Mouse (Mus musculus) left cerebral cortex, adult 8-10 months (tissue): ENCODE data around the gene Zfp710. TPM values are rescaled to one million over a fixed set of nuclear protein-coding genes. Genes with fewer than 3 reads are reported as not detected.
A peak's percentile ranks its signal among the peaks of the same experiment; 100 is the strongest.

ENCODE experiments used
- DNase-seq, 2 experiments: peaks; one replicate each; pipeline ENCODE4 v3.0.0; 2022; ENCODE audit warnings: low spot score in 2 of 2
- total RNA-seq, 4 experiments: library from RNA; stranded (reverse); gene quantifications; 2 replicates each; pipeline ENCODE4 v1.2.4; 2022

The Zfp710 gene
- total RNA-seq, 4 experiments from 2014 or later = 20.9 to 22.8 (median 21.8) TPM

DNA sequence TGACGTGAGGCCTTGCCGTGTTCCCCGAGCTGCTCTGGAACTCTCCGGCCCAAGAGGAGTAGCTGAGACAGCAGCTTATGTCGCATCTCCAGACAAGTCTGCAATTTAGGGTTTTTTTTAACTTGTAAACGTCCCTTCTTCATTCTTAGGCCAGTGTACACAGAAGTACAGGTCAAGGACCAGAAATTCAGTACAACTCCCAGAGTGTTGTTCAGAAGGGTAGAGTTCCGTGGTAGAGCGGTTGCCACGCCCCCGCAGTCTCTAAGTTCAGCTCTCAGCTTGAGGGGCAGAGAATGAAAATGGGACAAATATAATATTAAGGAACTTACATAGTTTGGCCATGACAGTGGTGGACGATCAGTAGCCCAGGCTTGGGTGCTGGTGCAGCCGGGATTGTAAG, 31.2 kb downstream of the Zfp710 start:
- DNase-seq = no peak

DNA sequence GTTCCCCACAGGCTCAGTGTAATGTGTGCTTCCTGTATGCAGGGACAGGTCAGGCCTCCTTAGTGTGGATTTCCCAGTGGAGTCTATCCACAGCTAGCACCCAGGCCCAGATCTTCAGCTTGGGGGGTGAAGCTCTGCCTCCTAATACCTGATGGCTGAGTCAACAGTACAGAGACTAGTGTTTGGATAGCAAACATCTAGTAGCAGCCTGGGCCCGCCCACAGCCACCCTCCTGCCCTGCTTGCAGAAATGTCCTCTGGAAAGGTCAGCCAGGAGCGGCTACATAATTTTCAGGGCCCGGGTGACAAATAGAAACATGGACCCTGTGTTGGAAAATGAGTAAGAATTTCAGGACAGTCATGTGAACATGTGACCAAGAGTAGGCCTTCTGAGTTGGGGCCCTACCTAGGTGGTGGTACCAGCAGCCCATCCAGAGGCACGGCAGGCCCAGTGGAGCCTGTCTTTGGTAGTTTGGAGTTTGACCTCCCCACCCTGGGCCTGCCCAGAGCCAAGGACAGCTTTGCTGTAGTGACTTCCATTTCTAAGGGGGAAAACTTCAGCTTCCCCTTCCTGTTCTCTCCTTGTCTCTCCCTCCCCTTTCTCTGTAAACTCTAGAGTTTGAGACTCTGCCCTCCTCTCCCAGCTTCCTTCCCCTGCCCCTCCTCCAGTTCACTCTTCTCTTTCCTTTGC, 32.5 kb downstream of the Zfp710 start:
- DNase-seq = no peak

DNA sequence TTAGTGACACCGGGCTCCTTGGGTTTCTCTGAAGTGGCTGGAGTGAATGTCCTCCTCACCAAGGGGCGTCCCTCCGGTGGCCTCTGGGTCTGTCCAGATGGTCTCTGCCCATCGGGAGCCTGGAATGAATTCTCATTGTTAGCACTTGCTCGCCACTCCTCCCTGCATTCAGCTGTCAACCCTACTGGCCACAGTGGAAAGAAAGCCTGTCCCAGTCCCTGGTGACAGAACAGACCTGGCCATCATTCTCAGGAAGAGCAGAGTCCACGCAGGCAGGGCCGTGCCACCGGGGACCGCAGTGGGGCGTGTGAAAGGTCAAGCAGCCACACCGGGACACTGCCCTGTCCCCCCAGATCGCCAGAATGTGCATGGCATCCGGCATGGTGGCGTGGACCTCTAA, 33.2 kb downstream of the Zfp710 start:
- DNase-seq = no peak

DNA sequence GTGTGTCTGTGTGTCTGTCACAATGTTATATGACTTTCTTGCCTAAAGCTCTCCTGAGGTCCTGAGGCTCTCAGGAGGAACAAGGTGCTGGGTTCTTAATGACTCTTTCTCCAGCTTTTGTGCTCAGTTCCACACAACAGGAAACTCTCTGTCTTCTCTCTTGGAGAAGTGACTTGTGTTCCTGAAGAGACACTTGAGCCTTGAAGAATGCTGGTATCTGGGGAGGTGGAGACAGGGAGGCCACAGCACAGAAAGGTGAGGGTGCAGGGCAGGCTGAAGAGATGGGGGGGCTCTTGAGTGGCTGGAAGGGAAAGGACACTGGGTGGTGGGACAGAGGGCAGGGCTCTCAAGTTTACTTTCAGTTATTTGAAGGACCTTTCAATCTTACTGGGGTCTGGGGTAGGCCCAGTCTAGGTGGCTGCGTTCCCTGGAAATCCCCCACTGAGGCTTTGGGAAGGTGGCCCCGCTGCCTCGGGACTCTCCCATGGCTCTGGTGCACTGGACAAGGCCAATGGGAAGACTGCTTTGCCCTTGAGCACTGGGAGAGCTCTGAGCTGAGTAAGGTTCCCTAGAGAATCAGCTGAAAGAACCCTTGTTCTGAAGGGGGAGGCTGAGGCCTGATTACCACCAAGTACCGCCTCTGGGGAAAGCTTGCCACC, 33.9 kb downstream of the Zfp710 start:
- no peak for DNase-seq

DNA sequence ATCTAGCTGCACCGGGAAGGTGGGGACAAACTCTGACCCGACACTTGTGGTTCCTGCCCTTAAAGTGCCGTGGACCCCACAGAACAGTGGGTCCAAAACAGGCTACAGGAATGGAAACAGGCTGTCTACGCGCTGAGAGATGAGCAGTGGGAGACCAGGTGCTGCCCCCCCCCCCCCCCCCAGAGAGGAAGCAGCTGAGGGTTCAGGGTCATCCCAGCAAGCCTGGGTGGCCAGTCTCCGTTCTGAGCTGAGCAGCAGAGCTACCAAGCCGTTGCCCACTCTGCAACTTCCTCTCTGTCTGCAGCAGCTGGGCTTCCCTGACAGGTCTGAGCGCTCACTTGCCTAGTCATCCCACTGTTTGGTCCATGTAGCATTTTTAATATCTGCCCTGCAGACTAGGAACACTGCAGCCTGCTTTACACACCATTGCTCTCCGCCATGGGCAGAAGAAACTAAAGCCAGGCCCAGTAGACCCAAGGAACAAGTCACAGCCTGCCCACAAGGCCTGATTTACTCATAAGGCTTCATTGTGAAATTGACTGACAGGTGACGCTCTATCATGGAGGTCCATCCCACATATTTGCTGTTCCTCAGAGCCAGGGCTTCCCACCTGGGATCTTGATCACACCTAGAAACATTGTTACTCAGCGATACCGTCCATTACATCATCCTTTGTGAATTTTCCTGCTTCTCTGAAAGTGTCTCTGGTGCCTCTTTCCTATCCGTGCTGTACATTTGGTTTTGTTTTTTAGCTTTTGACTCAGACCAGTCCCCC, 34.6 kb downstream of the Zfp710 start:
- DNase-seq = no peak

DNA sequence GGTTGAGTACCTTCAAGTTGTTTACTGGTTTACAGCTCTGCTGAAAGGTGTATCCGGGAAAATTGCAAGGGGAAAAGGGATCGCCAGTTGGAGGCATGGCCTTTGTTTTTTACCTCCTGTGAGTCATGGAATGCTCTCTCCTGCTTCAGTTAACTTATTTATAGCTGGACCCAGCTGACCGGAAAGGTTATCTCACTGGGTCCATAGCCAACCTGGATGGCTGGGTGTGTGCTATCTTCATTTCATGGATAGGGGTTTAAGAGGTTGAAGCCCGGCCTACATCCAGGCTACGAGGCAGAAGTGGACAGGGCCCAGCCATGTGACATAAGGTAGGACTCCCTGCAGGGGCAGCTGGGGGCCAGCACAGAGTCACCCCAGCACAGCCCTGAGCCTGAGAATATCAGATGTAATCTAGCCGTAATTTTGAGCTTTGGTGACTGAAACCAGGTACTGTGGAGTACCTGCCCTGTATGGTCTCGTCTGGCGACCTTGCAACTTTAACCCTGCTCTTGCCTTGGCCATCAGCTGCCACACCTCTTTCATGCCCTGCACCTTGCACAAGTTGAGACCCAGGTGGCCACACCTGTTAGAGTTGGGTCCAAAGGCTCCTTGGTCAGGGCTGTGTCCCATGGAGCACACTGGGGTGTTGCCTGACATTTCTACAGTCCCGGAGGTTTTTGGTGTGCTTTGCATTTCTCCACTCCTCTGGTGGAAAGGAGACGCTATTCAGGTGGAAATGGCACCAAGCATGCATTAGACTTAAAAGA, 35.6 kb downstream of the Zfp710 start:
- no peak for DNase-seq

DNA sequence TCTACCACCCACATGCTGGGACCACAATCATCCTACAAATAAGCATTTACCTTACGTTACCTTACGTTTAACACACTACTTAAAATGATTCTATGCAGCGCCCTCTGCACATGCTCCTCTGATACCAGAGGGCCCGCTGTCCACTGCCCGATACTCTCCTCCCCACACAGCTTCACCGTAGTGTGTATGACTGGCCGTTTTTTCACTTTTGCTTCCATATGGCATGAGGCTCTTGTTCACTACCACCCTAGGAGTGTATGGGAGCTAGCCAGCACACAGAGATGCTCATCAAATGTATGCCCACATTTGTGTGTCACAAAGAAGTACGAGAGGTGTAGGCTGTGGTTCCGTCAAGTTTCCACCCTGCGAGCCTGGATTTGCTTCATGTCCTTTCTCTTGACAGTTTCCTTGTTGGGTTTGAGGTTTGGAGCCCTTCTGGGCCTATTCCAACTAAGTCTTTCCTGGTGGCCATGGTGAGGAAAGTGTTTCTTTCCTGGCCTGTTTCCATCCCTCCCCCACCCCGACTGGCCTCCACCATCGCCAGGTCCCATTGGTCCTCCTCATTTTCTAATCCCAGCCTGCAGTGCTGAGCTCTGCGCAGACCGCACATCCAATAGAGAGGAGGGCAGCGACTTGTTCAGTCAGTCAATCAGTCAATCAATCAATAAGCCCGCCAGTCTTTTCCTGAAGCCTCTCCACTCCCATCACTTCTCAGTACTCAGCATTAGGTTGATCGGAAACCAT, 37.6 kb downstream of the Zfp710 start:
- DNase-seq = no peak

DNA sequence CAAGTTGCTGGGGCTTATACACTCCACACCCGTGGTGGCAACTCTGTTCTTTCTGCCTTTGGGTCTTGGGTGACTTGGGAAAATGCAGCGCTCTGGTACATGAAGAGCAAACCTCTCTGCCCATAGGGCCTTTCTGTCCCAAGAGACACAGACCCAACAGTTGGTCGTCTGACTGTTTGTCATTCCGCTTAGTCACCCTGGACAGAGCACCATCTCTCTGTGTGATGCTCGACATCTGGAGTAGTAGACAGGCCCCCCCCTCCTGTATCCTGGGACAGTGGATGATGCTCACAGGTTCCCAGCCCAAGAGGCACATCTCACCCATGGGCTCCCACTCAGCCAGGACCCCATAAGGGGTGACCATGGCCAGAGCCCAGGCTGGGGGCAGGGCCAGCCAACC, 38.6 kb downstream of the Zfp710 start:
- DNase-seq = no peak

DNA sequence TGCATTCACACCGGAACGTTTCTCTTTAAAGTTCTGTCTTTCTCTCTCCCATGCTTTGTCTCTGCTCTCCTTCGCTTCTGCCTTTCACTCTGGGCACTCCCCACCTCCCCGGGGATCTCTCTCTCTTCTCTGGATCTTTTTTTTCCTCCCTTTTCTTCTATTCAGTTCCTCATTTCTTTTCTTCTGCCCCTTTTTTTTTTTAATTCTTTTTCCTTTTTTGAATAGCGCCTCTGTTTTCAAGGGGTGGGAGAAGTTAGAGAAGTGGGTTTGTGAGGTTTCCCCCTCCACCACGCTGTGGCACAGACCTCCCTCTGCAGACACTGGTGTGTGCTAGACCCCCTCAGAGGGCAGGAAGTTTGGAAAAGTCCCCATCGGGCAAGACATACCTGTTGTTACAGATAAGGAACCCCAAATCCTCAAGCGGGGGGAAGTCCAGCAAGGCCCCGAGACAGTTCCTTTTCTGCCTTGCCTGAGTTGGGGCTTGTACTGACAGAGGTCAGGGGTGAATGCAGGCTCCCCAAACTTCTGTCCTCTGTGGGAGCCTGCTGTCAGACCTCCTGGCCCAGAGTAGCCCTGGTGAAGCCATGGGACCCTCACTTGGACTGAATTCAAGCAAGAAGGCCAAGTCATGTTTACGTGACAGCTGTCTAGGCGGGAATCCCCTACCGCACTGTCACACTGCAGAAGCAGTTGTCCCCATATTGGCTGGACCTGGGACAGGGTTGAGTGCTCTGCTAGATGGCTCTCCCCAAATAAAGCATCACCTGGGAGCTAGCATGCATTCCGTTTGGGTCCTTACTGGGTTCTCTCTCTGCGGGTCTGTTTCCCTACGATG, 39.5 kb downstream of the Zfp710 start:
- DNase-seq = no peak

DNA sequence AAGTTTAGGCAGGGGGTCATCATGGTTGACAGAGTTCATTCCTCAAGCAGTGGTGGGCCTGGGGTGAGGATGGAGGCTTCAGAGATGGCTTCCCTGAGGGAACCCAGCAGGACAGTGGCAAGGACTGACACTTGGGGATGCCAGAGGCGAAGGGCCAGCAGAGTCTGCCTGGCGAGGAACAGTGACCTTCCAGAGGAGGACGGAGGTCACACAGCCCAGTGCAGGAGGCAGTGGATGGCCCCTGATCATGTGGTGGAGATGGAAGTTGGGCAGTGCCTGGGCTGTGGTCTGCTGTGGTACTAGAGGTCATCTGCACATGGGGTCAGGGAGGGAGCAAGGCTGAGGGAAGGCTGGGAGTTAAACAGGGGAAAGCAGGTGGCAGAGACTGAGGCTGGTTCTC, 40.6 kb downstream of the Zfp710 start:
- no peak for DNase-seq

DNA sequence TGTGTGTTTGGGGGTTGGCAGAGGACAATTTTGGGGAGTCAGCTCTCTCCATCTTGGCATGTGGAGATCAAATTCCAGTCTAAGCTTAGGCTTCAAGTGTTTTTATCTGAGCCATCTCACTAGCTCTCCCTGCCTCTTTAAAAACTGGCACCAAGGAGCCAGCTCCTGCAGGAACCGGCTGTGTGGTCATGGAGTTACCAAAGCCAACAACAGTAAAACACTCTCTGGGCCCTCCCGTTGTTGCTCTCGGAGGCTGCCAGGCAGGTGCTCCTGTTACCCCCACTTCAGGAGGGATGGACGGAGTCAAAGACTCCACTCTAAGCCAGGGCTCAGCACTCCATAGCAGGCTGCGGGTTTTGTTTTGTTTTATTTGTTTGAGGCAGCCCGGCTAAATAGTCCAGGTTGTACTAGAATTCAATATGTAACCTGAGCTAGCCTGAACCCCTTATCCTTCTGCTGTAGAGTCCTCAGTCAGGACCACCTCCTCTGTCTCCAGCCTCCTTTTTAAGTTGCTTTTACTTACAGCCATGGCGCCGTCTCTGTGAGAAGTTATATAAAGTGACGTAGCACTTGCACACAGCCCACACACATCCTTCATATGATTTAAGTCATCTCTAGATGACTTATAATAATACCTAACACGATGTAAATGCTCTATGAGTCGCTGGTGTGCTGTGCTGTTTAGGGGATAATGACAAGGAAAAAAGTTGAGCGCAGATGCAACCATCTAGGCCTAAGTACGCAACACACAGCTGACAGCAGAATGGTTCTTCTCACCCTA, 42.3 kb downstream of the Zfp710 start:
- no peak for DNase-seq

DNA sequence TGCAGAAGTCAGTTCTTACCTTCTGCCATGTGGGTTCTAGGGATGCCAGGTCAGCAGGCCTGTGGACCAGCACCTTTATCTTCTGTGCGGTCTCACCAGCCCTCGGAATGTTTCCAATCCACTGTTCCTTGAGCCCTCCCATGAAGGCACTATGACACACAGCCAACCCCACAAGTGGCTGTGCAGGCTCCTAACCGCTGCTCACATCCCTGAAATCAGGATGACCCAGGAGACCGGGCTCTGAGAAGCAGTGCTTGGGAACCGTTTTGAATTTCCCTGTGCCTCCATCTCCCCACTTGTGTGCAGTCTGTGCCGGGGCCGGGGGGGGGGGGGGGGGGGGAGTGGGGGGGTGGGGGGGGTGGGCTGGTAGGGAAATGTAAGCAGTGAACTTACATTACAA, 43.7 kb downstream of the Zfp710 start:
- DNase-seq = no peak

DNA sequence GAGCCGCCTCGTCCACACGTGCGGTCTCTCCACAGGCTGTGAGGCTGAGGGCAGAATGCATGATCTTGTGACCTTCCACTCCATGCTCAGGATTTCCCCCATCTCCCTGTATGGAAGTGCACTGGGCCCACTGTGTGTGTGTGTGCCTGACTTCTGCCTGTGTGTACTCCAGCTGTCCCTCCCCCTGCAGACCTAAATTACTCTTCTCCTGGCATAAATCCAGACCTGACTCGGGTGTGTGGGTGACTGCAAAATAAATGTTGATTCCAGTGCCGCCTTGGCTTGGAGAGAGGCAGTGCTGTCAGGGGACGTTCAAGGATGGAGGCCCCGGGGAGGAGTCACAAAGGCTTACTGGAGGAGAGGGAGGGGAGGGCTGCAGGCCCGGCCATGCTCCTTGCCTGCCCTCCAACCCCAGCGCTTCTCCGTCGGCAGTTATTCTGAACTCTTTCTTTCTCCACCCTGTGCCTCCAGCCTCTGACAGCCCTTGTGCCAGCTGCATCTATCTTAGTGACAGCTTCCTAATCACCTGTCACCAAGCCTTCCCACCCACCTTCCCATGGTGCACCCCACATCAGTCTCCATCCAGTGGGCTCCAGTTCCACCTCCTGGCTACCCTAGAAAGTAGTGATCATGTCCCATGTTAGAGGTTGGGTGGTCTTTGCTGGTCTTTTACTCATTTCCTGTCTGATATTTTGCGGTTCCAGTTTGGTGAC, 45.2 kb downstream of the Zfp710 start:
- peak in 1 of 2 experiments; percentile 71 for DNase-seq

DNA sequence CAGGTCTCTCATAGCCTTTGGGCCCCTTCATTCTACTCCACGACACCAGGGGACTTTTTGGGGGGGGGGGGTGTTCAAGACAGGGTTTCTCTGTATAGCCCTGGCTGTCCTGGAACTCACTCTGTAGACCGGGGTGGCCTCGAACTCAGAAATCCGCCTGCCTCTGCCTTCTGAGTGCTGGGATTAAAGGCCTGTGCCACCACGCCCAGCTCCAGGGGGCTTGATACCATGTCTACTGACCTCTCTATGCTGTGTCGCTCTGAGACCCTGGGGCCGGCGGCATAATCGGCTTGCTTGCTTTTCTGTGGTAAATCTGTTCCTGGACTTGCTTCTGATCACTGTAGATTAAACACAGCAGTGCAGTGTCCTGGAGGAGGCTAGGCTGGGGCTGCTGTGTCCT, 46.6 kb downstream of the Zfp710 start:
- DNase-seq = no peak

DNA sequence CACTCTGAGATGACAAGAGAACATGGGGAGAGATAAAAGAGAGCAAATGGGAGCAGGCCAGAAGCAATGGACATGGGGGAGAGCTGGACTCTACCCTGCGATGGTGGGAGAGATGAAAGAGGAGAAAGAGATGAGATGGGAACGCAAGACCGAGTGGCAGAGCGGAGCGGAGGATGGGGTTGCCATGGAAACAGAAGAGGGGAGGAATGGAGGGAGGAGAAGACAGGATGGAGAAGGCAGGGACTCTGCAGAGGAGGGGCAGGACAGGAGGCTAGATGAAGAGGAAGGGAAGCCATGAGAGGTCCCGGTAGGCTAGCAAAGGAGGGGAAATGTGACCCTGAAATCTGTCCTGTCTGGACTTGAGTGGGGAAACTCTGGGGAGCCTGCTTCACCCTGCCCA, 47.7 kb downstream of the Zfp710 start:
- peak in 1 of 2 experiments; percentile 67 for DNase-seq

DNA sequence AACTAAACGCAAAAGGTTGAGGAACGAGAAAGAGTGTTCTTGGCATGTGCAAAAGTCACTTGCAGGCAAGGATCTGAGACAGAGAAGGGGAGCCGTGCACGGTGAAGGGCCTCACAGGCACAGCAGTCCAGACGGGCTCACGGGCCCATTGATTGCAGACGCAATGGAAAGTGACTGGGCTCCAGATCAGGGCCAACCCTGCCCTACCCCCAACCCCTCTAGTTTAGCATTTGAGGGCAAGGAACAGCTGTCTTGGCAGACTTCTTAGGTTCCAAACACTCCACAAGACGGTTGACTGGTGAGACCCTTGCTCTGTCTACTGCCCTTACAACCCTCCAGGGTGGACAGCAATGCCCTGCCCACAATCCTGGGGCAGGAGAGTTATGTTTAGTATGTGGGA, 48.9 kb downstream of the Zfp710 start:
- no peak for DNase-seq

DNA sequence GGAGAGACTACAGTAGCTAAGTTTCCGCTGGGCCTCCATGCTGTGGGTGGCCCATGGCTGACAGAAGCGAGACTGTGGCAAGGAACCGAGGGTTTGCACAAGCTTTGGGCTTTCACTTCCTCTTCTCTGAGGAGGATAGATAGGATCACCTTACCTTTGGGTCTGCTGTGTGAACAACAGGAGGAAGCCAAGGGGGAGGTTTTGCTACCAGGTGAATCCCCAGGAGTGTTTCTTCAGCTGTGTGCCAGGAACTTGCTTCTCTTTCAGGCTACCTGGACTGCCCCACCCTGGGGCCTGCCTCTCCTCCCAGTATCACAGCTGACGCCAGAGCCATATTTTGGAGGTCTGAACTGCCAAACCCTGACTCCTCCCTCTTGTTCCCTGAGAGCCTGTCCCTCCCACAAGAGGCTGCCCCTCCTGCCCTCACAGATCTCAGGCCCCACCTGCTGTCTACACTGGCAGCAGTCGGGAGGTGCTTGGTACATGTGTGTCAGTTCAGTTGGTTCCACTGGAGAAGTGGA, 50.4 kb downstream of the Zfp710 start:
- DNase-seq = no peak

DNA sequence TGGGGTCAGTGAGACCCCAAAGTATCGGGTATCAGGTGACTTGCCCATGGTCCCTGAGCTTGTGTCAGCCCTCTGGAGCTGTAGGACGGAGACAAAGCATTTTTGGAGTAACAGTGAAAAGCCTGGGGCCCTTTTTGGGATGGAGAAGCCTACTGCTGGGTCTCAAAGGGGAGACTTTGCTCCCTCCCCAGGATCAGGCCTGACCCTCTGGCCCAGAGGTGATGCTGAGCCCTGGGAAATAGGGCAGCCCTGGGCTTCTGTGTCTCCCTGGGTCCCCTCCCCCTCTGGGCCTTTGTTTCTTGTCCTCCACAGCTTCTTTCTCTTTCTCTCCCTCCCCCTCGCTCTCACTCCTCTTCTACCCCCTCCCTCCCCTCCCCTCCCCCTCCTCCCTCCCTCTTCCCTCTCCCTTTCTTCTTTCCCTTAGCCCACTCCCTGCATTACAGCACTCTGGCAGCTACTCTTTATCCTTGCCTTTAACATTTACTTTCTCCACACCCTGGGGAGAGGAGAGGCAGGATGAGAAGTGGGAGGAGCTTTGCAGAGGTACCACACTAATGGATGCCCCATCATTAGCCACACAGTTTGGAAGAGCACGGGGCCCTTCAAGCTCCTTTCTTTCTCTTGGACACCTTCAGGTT, 51.5 kb downstream of the Zfp710 start:
- no peak for DNase-seq
